Mouse (Mus musculus): ENCODE data around the gene Stab2. TPM values are rescaled to one million over a fixed set of nuclear protein-coding genes. Genes with fewer than 3 reads are reported as not detected.

The Stab2 gene
- total RNA-seq, 2 experiments from 2014 or later: 0.78 to 1.3 TPM

DNA sequence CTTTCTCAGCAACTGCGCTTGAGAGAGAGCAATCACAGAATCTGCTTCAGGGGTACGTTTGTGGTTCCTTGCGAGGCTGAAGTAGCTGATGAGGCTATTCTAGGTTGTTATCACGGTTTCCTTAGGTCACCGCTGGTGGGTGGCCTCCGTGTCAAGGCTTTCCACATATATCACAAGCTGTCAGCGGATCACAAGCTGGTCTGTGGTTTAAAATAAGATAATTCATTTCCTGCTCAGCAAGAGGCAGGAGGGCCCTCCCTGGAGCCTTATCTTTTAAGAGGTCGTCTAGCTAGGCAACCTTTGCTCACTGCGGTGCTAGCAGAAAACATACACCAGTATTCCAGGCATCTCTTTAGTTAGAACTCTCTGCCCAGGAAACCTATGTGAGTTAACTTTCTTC is 17.2 kb downstream of the Stab2 start:
- DNase-seq: no peak

DNA sequence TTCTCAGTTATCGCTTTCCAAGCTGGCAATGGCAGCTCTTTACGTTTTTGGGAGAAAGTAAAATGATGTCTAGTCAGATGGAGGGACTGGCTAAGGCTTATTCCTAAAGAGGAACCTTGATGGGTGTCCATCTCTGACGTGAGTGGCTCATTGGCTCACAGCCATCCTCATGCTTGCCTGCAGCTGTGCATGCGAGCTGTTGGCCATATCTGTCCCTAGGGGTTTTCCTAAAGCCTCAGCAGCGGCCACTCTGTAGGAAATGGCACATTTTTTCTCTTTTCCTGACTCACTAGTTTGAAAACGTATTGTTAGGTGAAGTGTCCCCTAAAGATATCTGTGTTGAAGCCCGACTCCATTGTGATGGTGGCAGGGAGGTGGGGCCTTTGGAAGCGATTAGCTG is 18.0 kb downstream of the Stab2 start:
- DNase-seq: no peak

DNA sequence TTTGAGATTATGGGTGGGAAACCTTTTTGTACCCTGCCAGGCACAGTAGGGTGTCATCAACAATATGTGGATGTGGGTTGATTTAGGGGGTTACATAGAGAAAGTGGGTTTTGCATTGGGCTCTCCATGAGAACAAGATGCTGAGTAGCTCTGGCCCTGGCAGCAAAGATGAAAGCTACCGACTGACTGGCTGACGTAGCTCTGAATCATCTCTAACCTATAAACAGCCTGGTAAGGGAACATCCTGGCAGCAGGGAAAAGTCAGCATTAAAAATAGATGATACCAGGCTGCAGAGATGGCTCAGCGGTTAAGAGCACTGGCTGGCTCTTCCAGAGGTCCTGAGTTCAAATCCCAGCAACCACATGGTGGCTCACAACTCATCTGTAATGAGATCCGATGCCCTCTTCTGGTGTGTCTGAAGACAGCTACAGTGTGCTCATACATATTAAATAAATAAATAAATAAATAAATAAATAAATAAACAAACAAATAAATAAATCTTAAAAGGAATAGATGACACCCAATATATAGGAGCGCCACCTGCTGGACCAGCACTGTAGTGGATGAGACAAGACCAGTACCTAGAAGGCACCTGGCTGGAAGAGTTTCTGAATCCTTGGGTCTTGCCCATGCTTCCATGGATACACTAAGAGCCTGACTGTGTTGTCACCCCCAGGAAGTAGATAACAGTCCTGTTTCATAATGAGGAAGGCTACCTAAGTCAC is 31.7 kb downstream of the Stab2 start:
- DNase-seq: peak; percentile 50

DNA sequence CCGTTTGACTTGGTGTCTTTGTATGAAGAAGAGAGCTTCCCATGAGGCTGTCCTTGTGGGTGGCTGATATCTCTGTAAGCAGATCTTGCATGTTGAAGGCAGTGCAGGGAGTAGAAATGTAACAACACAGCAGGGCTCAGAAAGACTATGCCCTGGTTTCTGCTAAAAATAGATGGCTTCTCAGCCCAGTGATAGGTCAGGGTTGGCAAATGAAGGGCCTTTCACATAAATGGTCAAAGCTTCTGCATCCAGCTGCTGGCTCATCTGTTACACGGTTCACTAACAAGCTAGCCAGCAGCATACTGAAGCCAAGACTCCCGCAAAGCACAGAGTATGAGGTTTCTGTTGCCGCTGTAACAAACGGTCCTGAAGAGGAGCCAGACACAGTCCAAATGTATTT is 34.5 kb downstream of the Stab2 start:
- DNase-seq: peak; percentile 35

DNA sequence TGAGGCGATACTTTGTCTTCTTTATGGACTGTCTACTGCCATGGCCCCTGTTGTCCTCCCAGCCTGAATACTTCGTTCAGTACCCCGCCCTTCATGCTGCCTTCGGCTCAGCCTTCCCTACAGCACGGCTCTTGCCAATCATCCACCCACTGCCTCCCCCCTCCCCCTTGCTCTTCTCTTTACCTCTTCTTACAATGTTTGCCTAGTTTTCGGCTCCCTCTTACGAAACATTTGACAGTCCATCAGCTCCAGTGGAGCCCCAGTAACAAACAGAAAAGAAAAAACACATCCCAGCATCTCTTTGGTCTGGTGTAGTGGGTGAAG is 35.4 kb downstream of the Stab2 start:
- DNase-seq: no peak

DNA sequence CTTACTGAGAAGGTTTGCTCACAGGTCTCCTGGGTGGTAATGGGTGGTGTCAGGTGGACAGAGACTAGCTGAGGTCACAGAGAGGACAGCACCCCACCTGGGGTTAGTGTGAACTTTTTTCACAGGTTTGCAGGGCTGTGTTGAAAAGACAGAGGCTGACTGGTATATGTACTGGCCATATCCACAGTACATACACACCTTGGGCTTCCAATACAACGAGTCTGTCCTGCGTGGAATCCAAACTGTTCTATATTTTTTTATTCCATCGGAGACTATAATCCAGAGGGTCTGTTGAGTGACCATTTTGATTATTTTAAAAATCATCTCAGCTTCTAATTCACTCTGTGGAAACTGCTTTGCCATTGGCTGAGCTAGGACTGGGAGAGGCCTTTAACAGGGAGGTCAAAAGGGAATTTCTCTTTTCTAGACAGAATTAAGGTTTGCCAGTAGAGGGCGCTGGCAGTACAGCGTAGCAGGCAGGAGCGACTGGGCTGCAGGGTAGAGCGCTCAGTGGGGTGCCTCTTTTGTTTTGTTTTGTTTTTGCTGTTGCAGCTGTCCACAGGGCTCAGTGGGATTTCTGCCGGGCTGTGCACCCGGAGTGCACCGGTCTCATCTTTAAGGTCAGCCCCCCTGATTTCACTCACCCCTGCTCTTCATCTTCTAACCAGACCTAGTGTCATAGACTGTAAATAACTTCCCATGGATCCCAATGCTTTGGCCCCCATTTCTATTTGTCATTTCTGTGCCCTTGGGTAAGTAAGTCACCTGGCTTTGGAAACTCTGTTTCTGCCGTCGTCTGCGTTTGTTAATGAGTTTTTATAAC is 35.9 kb downstream of the Stab2 start:
- no peak for DNase-seq

DNA sequence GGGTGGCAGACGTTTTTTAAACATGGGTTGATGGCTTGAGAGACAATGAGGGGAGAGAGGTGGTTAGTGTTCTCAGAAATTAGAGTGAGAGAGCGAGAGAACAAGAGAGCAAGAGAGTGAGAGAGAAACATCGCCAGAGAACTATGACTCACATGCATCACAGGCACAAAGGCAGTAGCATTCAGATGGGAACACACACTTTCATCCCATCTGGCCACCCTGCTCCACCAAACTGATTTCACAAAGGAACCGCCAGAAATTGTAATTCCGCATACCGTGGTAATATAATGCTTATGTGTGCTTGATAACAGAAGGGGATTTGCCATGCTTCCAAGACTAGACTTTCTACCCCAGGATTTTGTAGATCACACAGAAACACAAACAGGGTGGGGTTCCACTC is 38.5 kb downstream of the Stab2 start:
- no peak for DNase-seq

DNA sequence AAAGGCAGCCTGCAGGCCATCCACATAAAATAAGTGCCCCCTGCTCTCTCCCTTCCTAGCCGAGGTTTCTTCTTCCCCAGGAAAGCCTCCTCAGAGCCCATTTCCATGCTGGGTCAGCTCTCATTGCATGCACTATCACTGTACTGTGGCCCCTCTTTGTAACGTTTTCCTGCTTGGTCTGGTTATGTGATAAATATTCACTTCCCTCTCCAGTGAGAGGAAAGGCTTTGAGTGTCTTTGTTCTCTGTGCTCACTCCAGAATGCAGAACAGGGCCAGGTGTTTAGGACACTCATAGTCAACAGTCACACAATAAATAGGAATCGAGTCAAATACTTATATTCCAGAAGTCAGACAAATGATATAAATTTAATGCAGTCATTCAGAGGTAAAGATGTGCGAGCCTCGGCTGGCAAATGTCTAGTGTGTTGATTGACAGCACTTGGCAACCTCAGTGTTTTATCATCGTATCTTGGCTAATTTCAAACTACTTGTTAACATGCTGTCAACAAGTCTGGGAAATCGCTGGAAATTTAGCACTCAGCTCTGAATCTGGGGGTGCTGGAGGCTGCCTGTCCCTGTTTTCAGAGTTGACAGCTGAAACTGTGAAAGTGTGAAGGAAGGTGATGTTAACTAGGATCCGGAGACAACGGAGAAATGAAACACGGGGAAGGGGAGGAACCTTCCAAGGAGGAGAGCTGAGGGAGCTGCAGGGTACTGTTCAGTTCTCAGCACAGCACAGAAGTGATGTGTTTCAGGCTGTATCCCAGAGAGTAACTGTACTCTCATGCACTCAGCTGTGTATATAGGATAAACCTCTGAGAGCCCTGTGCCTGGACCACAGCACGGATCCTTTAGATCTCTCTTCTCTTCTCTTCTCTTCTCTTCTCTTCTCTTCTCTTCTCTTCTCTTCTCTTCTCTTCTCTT is 46.0 kb downstream of the Stab2 start:
- DNase-seq: no peak

DNA sequence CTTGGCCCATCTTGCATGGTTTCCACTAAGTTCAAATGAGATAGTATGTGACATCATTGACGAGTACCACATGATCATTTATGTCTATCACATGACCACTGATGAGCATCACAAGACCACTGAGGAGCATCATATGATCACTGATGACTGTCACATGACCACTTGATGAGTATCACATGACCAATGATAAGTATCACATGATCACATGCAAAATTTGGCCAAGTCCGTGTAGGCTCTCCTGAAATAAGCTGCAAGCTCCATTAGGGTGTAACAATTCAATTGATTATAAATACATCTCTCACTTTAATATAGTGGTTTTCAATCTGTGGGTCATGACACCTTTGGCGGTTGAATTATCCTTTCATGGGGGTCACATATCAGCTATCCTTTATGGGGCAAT is 52.5 kb downstream of the Stab2 start:
- DNase-seq: no peak

DNA sequence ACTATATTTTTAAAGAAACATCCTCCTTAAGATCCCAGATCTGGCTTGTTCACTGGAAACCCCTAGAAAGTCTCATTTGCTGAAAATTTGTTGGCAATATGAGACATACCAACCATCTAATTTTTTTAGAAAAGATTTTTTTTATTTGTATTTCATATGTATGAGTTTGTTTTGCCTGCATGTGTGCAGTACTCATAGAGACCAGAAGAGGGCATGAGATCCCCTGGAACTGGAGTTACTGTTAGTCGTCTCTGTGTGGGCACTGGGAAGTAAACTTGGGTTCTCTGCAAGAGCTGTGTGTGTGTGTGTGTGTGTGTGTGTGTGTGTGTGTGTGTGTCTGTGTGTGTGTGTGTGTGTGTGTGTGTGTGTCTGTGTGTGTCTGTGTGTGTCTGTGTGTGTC is 55.1 kb downstream of the Stab2 start:
- no peak for DNase-seq

DNA sequence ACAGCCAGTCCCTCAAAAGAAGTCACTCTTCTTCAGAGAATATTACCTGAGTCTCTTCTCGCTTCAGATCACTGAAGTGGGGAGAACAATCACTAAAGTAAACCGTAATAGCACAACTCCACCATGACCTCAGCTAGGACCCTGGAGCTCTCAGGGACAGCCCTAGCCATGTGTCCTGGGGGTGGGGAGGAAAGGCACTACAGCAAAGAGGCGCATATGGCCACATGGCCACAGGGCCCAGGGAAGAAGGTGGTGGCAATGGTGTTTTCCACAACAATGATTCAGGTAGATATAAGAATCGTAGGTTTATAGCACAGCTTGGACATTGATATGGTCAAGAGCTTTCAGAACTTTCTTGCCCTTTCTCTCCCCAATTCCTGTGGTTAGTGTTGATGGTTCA is 57.0 kb downstream of the Stab2 start:
- DNase-seq: no peak

DNA sequence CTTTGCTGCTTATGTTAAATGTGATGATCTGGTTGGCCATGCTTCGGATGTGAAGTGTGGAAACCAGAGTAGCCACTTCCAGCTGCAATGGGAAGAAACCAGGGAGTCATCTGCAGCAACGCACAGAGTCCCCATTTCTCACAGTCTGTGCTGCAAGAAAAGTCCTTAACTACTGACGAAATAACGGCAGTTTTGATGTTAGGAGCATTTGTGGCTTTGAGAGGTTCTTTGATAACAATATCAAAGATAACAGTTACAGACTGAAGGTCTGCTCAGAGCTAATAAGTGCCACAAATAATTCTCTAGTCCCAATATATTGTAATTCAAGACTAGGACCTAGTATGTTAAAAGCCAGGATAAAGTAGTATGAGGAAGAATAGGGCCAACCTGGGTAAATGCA is 57.9 kb downstream of the Stab2 start:
- no peak for DNase-seq

DNA sequence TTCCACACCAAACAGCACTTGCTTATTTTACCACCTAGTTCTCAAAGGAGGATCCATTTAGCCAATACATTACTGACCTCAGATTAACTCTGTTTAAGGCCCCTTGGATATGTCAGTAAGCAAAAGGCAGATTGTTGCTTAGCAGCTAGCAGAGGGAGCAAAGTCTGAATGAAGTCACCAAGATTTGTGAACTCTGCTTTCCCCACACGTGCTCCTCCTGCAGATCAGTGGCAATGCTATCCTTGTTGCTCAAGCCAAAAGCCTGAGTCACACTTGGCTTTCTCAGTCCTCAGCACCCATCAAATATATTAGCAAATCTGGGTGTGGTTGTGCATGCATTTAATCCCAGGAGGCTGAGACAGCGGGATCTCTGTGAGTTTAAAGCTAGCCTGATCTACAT is 60.3 kb downstream of the Stab2 start:
- no peak for DNase-seq

DNA sequence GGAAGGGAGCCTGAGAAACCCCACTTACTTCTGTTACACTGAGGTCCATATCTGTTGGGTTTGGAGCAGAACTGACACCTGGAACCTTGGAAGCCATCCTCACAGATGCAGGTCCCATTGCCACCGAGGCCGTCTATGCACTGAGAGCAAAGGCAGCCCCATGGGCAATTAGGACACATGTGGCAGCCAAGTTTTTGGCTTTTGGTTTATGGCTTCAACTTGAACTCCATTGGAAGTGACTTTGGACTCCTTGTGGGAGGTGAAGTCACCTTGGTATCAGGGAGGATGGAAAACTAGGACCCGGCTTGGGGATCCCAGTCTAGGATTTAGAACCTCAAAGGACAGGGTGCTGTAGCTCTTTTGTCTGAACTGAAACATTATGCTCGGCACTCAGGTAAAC is 67.2 kb downstream of the Stab2 start:
- DNase-seq: no peak

DNA sequence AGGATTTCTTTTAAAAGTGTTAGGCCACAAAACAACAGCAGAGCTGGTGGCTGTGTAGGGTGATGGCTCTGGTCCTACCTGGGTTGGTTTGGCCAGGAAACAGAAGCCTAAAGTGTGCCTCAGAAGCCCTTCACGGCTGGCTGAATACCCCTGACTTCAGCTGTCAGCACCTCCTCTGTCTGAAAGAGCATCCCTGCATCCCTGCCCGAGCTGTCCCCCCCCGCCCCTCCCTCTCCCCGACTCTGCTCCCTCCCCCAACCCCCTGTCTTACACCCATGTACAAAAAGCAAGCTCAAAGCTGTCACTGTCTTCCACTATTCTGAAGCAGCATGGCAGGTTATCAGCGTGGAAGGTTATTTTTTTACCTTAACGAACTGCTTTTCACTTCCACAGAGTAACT is 73.4 kb downstream of the Stab2 start:
- DNase-seq: no peak

DNA sequence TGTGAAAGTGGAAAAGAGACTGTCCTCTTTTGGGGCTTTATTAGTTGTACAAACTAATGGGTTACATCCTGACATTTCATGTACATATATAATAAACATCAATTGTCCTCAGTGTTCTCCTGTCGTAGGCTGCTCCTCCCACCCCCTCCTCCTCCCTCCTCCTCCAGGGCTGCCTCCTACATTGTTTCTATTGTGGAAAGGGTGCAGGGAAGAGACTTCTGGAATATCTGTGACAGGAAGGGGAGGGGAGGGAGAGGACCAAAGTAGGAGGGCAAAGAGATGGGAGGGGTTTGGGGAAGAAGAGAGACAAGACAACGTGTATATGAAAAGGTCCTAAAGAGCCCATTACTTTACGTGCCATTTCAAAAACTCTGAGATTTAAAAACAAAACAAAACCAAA is 73.9 kb downstream of the Stab2 start:
- no peak for DNase-seq

DNA sequence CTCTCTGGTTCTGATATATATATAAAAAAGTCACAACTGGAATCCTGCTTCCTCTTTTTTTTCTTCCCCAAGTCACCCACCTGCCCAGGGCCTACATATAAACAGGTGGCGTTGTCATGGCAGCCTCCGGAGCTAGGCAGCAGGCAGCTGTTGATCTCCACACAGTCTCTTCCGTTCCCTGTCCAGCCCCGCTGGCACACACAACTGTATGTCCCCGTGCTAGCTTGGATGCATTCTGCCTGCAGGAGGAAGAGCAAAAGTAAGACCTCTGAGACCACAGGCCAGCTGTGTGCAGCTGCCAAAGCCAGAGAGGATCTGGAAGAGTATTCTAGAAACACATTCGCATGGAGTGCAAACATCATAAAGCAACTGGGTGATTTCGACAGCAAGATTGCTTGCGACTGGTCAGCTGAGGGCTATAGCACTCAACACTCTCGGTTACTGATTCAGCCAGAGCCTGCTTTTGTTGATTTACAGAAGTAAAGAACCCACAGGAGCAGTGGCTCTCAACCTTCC is 74.6 kb downstream of the Stab2 start:
- peak; percentile 18 for DNase-seq

DNA sequence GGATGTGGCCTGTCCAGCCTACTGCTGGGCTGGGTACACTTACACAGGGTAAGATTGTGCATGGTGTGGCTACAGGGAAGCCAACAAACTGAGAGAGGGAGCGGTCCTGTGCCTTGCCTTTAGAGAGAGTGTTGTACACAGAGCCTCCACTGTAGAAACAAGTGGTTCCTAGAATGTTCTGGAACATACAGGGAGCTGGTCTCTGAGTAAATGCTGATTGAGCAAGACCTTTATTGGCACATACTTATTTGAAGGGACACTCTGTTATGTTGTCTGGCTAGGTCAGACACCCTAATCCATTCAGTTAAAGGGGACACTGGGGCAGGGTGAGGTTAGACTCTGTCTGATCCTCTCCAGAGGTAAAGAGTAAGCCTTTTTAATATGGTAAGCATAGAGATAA is 84.2 kb downstream of the Stab2 start:
- DNase-seq: no peak

DNA sequence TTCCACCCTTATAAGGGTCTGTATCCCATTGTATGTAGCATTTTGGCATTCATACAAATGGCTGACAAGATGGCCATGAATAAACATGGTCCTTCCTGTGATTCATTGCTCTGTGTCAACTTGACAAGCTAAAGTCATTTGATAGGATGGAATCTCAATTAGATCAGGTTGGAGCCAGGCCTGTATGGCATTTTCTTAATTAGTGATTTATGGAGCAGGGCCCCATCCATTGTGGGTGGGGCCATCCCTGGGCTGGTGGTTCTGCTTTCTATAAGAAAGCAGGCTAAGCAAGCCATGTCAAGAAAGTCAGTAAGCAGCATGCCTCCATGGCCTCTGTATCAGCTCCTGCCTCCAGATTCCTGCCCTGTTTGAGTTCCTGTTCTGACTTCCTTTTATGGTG is 92.2 kb downstream of the Stab2 start:
- DNase-seq: no peak

DNA sequence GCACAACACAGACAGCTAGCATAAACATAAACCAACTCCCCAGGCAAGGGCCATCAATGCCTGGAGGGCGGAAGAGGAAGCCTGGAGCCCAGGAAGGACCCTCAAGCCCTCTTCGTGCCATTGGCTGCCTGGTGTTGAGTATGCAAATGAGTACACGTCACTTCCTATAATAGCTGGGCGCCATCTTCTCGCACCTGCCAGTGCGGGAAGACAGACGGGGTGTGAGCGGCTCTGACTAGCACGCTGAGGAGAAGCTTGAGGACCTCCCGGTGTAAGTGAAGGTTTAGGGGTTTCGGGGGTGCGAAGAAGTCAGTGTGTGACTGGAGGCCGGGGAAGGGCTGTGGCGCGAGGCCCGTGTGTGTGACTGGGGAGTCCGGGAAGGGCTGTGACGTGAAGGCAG is 99.3 kb downstream of the Stab2 start:
- no peak for DNase-seq

DNA sequence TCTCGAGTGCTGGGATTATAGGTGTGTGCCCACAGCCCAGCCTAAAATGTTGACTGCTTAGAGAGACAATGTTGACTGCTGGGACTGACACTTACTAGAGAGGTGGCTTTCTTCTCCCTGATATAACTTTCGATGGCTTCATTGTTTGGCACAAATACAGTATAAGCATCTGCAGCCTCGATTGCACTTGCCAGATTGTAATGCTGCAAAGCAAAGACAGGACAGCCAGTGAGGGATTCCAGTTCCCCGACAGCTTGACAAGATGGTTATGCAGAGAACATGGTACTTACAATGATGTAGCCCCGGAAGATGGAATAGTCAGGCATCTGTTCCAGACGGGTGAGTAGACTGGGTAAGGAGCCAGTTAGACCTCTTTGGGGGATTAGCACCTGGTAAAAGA is 100.8 kb downstream of the Stab2 start:
- no peak for DNase-seq

DNA sequence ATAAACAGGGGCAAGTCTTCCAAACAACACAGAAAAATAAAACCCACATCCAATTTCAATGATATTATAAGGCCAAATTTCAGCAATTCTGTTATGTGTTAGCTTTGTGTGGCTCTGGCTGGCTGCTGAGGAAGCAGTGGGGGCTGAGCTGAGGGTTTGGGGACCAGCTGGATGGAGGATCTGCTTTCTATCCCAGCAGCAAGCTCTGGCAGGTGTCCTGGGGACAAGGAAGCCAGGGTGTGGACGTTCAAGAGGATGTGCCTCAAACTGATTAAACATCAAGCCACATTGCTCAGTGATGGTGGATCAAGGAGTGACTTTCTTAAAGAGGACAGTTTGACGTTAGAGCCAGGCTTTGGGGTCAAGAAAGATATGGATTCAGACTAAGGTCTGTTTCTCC is 112.3 kb downstream of the Stab2 start:
- DNase-seq: no peak

DNA sequence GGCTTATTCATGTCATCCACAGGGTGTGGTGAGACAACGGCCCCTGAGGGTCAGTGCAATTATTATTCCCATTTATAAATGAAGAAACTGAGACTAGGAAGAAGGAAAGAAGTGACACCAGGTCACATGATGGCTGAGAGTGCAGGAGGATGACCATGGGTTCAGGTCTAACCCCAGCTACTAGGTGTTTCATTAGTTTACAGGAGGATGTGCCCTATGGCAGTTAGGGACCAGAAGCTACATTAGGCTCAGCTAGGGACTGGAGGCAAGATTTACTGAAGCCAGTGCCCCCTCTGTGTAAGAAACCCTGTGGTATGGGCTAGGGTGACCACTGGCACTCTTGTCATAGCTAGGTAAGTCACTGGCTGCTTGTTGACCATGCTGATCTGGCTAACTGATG is 116.8 kb downstream of the Stab2 start:
- no peak for DNase-seq
